Mouse (Mus musculus) kidney, adult 2 months (tissue): ENCODE measurements at regions not wholly inside any gene's neighbourhood (a gene's known extent, or its start where the extent isn't known, plus 50 kb on each side); places are given as distances from the start of the nearest gene placed in this dataset.

ENCODE experiments used
- CTCF ChIP-seq: fragments of 200-500 bp; conservative IDR thresholded peaks from 2 replicates; pipeline ENCODE4 v1.5.1; 2011; ENCODE audit warnings: low read depth, mild to moderate bottlenecking, control low read depth, low read length, moderate library complexity, mixed read lengths; ENCODE audit not compliant: insufficient read depth, insufficient read length
- POLR2A ChIP-seq: fragments of 200-500 bp; IDR thresholded peaks from one replicate; pipeline ENCODE4 v1.6.1; 2011; ENCODE audit warnings: low read depth, low read length, control low read depth

DNA sequence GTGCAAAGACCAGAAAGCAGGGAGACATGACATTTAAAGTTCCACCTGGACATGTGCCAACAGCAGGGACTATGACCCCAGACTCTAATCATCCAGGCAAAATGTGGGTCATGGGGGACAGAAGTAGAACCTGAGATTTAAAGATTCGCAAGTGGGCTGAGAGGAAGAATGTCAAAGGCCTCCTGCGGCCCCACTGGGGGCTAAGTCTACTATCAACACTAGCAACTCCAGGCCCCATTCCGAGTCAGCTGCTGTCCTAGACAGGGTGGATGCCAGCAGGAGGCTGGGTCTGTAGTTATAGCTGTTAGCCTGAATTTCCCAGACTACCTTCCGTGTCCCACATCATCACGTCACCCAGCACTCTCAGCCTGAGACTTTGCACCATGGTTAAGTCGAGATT is 86.7 kb downstream of the Gm826 start:
- TF ChIP-seq POLR2A: no peak
- TF ChIP-seq CTCF: no peak
